Mouse (Mus musculus) heart, embryonic 14.5 days (tissue): ENCODE measurements around the gene Fbxl19. TPM values are rescaled to one million over a fixed set of nuclear protein-coding genes. Genes with fewer than 3 reads are reported as not detected.
A peak's percentile ranks its signal among the peaks of the same experiment; 100 is the strongest.
"Not testable (repeated sequence)": the region's sequence is repeated elsewhere in the genome, so short reads cannot be mapped to it uniquely, and the experiment has no call there.

Experiments
- ATAC-seq: fragments of 200-750 bp; cut with Nextera tagmentation; 2 replicates; pipeline ENCODE4 v1.8.0; 2017; ENCODE audit warnings: low read depth, moderate TSS enrichment; ENCODE audit not compliant: insufficient number of reproducible peaks, insufficient read depth, low FRiP score
- H3K27ac ChIP-seq, 2 experiments: fragments of 200-500 bp in 1 of 2; fragments of 300-500 bp in 1 of 2; sonication (generic) in 1 of 2; replicated peaks in 1 of 2; 2 replicates each; pipeline ENCODE4 v1.5.1; 2012 to 2014; ENCODE audit warnings: low read depth in 2 of 2, low read length in 2 of 2, control low read depth in 1 of 2, mild to moderate bottlenecking in 1 of 2, mixed read lengths in 1 of 2; ENCODE audit not compliant: control insufficient read depth in 1 of 2, insufficient read depth in 1 of 2
- H3K27me3 ChIP-seq: fragments of 300-500 bp; sonication (generic); 2 replicates; pipeline ENCODE4 v1.6.1; 2014; ENCODE audit warnings: mild to moderate bottlenecking, low read length, control low read depth; ENCODE audit not compliant: control insufficient read depth, insufficient read depth
- H3K36me3 ChIP-seq: fragments of 300-500 bp; sonication (generic); 2 replicates; pipeline ENCODE4 v1.6.1; 2014; ENCODE audit warnings: mild to moderate bottlenecking, control low read depth, low read length, mixed read lengths; ENCODE audit not compliant: control insufficient read depth, insufficient read depth
- H3K4me1 ChIP-seq, 2 experiments: fragments of 200-500 bp in 1 of 2; fragments of 300-500 bp in 1 of 2; sonication (generic) in 1 of 2; 2 replicates each; pipeline ENCODE4 v1.6.1; 2012 to 2014; ENCODE audit warnings: low read length in 2 of 2, control low read depth in 1 of 2, mixed read lengths in 1 of 2; ENCODE audit not compliant: control insufficient read depth in 2 of 2, insufficient read depth in 2 of 2
- H3K4me2 ChIP-seq: fragments of 300-500 bp; sonication (generic); 2 replicates; pipeline ENCODE4 v1.6.1; 2014; ENCODE audit warnings: mild to moderate bottlenecking, low read length
- H3K4me3 ChIP-seq, 2 experiments: fragments of 200-500 bp in 1 of 2; fragments of 300-500 bp in 1 of 2; sonication (generic) in 1 of 2; 2 replicates each; pipeline ENCODE4 v1.5.1; 2012 to 2014; ENCODE audit warnings: low read length in 2 of 2, mild to moderate bottlenecking in 2 of 2, control low read depth in 1 of 2, low read depth in 1 of 2, moderate library complexity in 1 of 2; ENCODE audit not compliant: control insufficient read depth in 1 of 2, insufficient read depth in 1 of 2
- H3K9ac ChIP-seq: fragments of 300-500 bp; sonication (generic); 2 replicates; pipeline ENCODE4 v1.6.1; 2014; ENCODE audit warnings: mild to moderate bottlenecking, low read length
- H3K9me3 ChIP-seq: fragments of 300-500 bp; sonication (generic); 2 replicates; pipeline ENCODE4 v1.6.1; 2016; ENCODE audit warnings: low read length, control low read depth; ENCODE audit not compliant: control insufficient read depth
- WGBS: fragments of 180-500 bp; shearing (Covaris S2); extraction: QIAGEN DNeasy Blood & Tissue Kit; methylation state at CpG from one replicate; pipeline ENCODE4 v1.1.7; 2014; 5-methylcytosine and 5-hydroxymethylcytosine counted together
- polyA plus RNA-seq: library from polyadenylated mRNA; unstranded; fragments of >200 nt; fragmentation: Nextera tagmentation; extraction: Ambion mirVana; gene quantifications from 2 replicates; pipeline ENCODE4 v1.2.1, GENCODE M21; 2014

The Fbxl19 gene
- polyA plus RNA-seq, 1 experiment from 2014 or later = 1.5 TPM

- WGBS = 1% methylated on average over 41 of the region's 41 CpGs
- peak; percentile 24; the same call in 1 of the 2 replicates for ATAC-seq
- no peak overlapping the region for H3K27ac ChIP-seq
- H3K9me3 ChIP-seq = no peaks in the 10 kb centered on the region
- peak overlapping the region; percentile 5 to 25 for H3K4me3 ChIP-seq
- H3K9ac ChIP-seq = peak overlapping the region; percentile 52
- no peaks in the 10 kb centered on the region for H3K36me3 ChIP-seq
- peaks cover 11 to 15% of the 10 kb centered on the region in 2 experiments for H3K4me1 ChIP-seq
- H3K27me3 ChIP-seq = 0 out of 2 replicates have a peak, but pooled peaks cover 4% of the 10 kb centered on the region
- H3K4me2 ChIP-seq = peak overlapping the region; percentile 60
Measured at GRCm38 (mm10) chr7:127716992-127717391, 27.4 kb upstream of the Fbxl19 start.

GRCm38 (mm10) chr7:127718339-127718738, 26.0 kb upstream of the Fbxl19 start:
- no peak overlapping the region for H3K9ac ChIP-seq
- no peaks in the 10 kb centered on the region for H3K36me3 ChIP-seq
- no peak for ATAC-seq
- no peaks in the 10 kb centered on the region for H3K9me3 ChIP-seq
- peaks cover 2 to 6% of the 10 kb centered on the region in 2 experiments; a peak in 2 of 4 replicates for H3K4me1 ChIP-seq
- H3K4me2 ChIP-seq = no peak overlapping the region
- WGBS = 78% methylated on average over 6 of the region's 6 CpGs
- no peak overlapping the region for H3K27ac ChIP-seq
- H3K27me3 ChIP-seq = 0 out of 2 replicates have a peak, but pooled peaks cover 4% of the 10 kb centered on the region
- no peak overlapping the region for H3K4me3 ChIP-seq

DNA sequence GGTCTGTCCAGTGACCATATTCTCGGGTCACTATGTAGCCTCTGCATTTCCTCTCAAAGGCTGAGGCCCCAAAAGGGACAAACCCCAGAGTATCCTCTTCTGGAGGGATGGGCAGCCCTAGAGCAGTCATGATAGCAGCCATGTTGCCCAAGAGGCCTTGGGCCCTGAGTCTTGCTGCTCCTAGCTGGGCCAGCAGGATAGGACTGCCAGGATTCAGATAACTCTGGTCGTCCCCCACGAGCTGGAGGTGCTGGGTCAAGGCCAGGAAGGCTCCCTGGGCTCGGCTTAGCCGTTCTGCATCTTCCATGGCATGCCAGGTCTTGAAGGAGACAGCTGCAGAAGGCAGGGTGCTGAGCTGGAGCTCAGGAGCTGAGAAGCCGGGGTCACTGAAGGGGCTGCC, 25.1 kb upstream of the Fbxl19 start:
- H3K27ac ChIP-seq = no peak overlapping the region
- 0 out of 2 replicates have a peak, but pooled peaks cover 4% of the 10 kb centered on the region for H3K27me3 ChIP-seq
- WGBS = 71% methylated on average over 6 of the region's 6 CpGs
- peaks cover 2 to 6% of the 10 kb centered on the region in 2 experiments; a peak in 2 of 4 replicates for H3K4me1 ChIP-seq
- ATAC-seq = no peak
- H3K9me3 ChIP-seq = no peaks in the 10 kb centered on the region
- H3K36me3 ChIP-seq = no peaks in the 10 kb centered on the region
- no peak overlapping the region for H3K9ac ChIP-seq
- H3K4me2 ChIP-seq = no peak overlapping the region
- no peak overlapping the region for H3K4me3 ChIP-seq

DNA sequence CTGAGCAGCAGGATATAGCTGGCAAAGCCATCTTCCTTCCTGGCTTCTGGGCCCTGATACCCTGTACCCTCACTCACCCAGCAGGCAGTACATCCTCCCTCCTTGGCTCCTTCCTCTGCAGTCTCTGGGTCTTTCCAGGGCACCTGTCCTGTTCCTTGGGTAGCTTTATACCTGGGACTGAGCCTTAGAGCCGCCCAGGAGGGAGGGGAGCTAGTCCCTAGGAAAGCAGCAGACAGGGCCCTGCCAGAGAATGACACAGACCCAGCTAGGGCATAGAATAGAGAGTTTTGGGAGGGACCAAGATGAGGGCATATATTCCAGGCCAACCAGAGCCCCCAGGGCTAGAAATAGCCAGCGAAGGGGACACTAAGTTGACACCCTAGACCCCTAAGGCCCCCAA, 18.9 kb upstream of the Fbxl19 start:
- Histone ChIP-seq H3K9me3 (no peaks in the 10 kb centered on the region), H3K27ac (no peak overlapping the region), H3K4me2 (no peak overlapping the region), H3K36me3 (no peaks in the 10 kb centered on the region), H3K27me3 (no peaks in the 10 kb centered on the region), H3K9ac (no peak overlapping the region), H3K4me1 (no peaks in the 10 kb centered on the region), H3K4me3 (no peak overlapping the region)
- ATAC-seq = no peak
- WGBS = 30% methylated on average over 2 of the region's 2 CpGs

DNA sequence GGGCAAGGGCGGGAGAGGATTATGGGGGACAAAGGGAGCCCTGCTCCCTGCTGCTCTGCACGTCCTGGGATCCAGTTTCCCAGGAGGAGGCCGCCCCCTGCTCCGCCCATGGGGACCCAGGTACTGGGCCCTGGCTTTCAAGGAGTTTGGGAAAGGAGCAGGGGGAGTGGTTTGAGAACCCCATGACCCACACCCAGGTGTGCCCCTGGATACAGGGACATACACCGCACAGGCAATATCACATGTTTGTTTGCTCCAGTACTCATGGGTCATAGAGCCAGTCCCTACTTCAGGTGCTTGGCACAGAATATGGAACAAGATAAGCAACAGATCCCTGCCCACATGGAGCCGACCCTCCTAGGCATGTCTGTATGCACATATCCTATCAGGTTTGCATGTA, 18.4 kb upstream of the Fbxl19 start:
- WGBS = 49% methylated on average over 6 of the region's 6 CpGs
- H3K4me3 ChIP-seq = no peak overlapping the region
- H3K36me3 ChIP-seq = no peaks in the 10 kb centered on the region
- H3K27me3 ChIP-seq = no peaks in the 10 kb centered on the region
- H3K9ac ChIP-seq = no peak overlapping the region
- no peak for ATAC-seq
- no peak overlapping the region for H3K27ac ChIP-seq
- no peak overlapping the region for H3K4me2 ChIP-seq
- no peaks in the 10 kb centered on the region for H3K4me1 ChIP-seq
- no peaks in the 10 kb centered on the region for H3K9me3 ChIP-seq

- no peaks in the 10 kb centered on the region for H3K36me3 ChIP-seq
- no peak for ATAC-seq
- H3K27me3 ChIP-seq = no peaks in the 10 kb centered on the region
- no peak overlapping the region for H3K27ac ChIP-seq
- WGBS = 79% methylated on average over 7 of the region's 7 CpGs
- no peak overlapping the region for H3K4me2 ChIP-seq
- no peaks in the 10 kb centered on the region for H3K9me3 ChIP-seq
- no peaks in the 10 kb centered on the region for H3K4me1 ChIP-seq
- no peak overlapping the region for H3K4me3 ChIP-seq
- no peak overlapping the region for H3K9ac ChIP-seq
Measured at GRCm38 (mm10) chr7:127727898-127728297, 16.4 kb upstream of the Fbxl19 start.

DNA sequence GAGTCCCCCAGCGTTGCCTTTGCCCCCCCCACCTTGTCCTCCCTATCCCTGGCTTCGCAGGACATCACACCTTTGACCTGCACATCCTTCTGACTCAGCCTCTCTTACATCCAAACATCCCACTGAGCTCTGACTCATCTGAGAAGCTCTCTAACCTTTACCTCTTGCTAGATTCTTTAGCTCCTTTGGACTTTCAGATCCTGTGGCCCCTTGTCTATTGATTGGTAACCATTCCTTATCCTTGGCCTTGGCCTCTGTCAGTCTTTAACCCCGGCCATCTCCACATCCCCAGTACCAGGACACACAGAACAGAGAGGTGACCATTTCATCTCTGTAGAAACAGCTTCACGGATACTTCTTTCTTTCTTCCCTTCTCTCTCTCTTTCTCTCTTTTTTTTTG, 14.2 kb upstream of the Fbxl19 start:
- no peaks in the 10 kb centered on the region for H3K36me3 ChIP-seq
- no peaks in the 10 kb centered on the region for H3K4me1 ChIP-seq
- no peak overlapping the region for H3K4me2 ChIP-seq
- no peaks in the 10 kb centered on the region for H3K27me3 ChIP-seq
- no peaks in the 10 kb centered on the region for H3K9me3 ChIP-seq
- H3K9ac ChIP-seq = no peak overlapping the region
- WGBS = 49% methylated on average over 4 of the region's 4 CpGs
- no peak overlapping the region for H3K4me3 ChIP-seq
- H3K27ac ChIP-seq = no peak overlapping the region
- ATAC-seq = no peak

- H3K36me3 ChIP-seq, H3K27me3 ChIP-seq, H3K4me1 ChIP-seq, H3K27ac ChIP-seq, H3K9me3 ChIP-seq, H3K9ac ChIP-seq, H3K4me3 ChIP-seq, ATAC-seq, H3K4me2 ChIP-seq: not testable (repeated sequence)
- no CpG with 5 or more reads among the region's 5 CpGs for WGBS
Measured at GRCm38 (mm10) chr7:127732066-127732465, 12.3 kb upstream of the Fbxl19 start, which contains the start of gene Ctf2. Gene Ctf2 (minus strand): TSS chr7:127732166.
